Mouse (Mus musculus) stomach, postnatal 0 days (tissue): ENCODE data around the gene Lat. TPM values are rescaled to one million over a fixed set of nuclear protein-coding genes. Genes with fewer than 3 reads are reported as not detected.
A peak's percentile ranks its signal among the peaks of the same experiment; 100 is the strongest.

Experiments used
- ATAC-seq: fragments of 200-750 bp; cut with Nextera tagmentation; 2 replicates; pipeline ENCODE4 v1.8.0; 2017; ENCODE audit not compliant: low FRiP score, low TSS enrichment
- DNase-seq: peaks from one replicate; pipeline ENCODE4 v3.0.0-alpha.2; 2016; ENCODE audit warnings: low spot score
- H3K27ac ChIP-seq: fragments of 300-500 bp; sonication (generic); replicated peaks from 2 replicates; pipeline ENCODE4 v1.5.1; 2014; ENCODE audit warnings: mild to moderate bottlenecking, control low read depth
- H3K27me3 ChIP-seq: fragments of 300-500 bp; sonication (generic); 2 replicates; pipeline ENCODE4 v1.6.1; 2014; ENCODE audit warnings: low read length; ENCODE audit not compliant: control insufficient read depth, insufficient read depth
- H3K36me3 ChIP-seq: fragments of 300-500 bp; sonication (generic); 2 replicates; pipeline ENCODE4 v1.6.1; 2014; ENCODE audit warnings: low read length, mixed read lengths; ENCODE audit not compliant: control insufficient read depth, insufficient read depth
- H3K4me1 ChIP-seq: fragments of 300-500 bp; sonication (generic); replicated peaks from 2 replicates; pipeline ENCODE4 v1.6.1; 2014; ENCODE audit warnings: antibody characterized with exemption; ENCODE audit not compliant: control insufficient read depth, insufficient read depth
- H3K4me2 ChIP-seq: fragments of 300-500 bp; sonication (generic); replicated peaks from 2 replicates; pipeline ENCODE4 v1.6.1; 2014; ENCODE audit warnings: low read depth, mild to moderate bottlenecking, control low read depth, moderate library complexity
- H3K4me3 ChIP-seq: fragments of 300-500 bp; sonication (generic); 2 replicates; pipeline ENCODE4 v1.5.1; 2014; ENCODE audit warnings: low read depth, low read length, control low read depth
- H3K9ac ChIP-seq: fragments of 300-500 bp; sonication (generic); 2 replicates; pipeline ENCODE4 v1.6.1; 2014; ENCODE audit warnings: mild to moderate bottlenecking, low read length, control low read depth, mixed read lengths
- H3K9me3 ChIP-seq: fragments of 300-500 bp; sonication (generic); 2 replicates; pipeline ENCODE4 v1.6.1; 2016; ENCODE audit warnings: low read length; ENCODE audit not compliant: control insufficient read depth
- CTCF ChIP-seq: IDR thresholded peaks from 2 replicates; pipeline ENCODE4 v1.5.1; 2016; ENCODE audit warnings: antibody characterized with exemption, low read depth, mild to moderate bottlenecking, moderate library complexity
- EP300 ChIP-seq: optimal IDR thresholded peaks from 2 replicates; pipeline ENCODE3; 2016; ENCODE audit warnings: antibody characterized with exemption
- WGBS: fragments of 180-500 bp; shearing (Covaris S2); extraction: QIAGEN DNeasy Blood & Tissue Kit; methylation state at CpG from one replicate; pipeline ENCODE4 v1.1.7; 2014; 5-methylcytosine and 5-hydroxymethylcytosine counted together
- polyA plus RNA-seq: library from polyadenylated mRNA; unstranded; fragments of >200 nt; fragmentation: Nextera tagmentation; extraction: Ambion mirVana; gene quantifications from 2 replicates; pipeline ENCODE4 v1.2.1, GENCODE M21; 2015

Lat gene
- polyA plus RNA-seq, 1 experiment from 2014 or later: 0.21 TPM

GRCm38 (mm10) chr7:126348293-126348692 lies 21.1 kb downstream of the Lat start:
- 50% methylated on average over 8 of the region's 8 CpGs for WGBS
- no peak for DNase-seq
- H3K36me3 ChIP-seq: no peaks in the 10 kb centered on the region
- no peak overlapping the region for H3K9ac ChIP-seq
- no peak overlapping the region for H3K4me3 ChIP-seq
- H3K4me1 ChIP-seq: no peaks in the 10 kb centered on the region
- H3K4me2 ChIP-seq: no peak overlapping the region
- no peaks in the 10 kb centered on the region for H3K9me3 ChIP-seq
- no peaks in the 10 kb centered on the region for H3K27me3 ChIP-seq
- no peak overlapping the region for H3K27ac ChIP-seq
- no peak for ATAC-seq
- no peak for TF ChIP-seq CTCF
- TF ChIP-seq EP300: no peak

- DNase-seq: no peak
- no peaks in the 10 kb centered on the region for H3K27me3 ChIP-seq
- H3K4me1 ChIP-seq: no peaks in the 10 kb centered on the region
- no peaks in the 10 kb centered on the region for H3K9me3 ChIP-seq
- H3K9ac ChIP-seq: no peak overlapping the region
- H3K36me3 ChIP-seq: no peaks in the 10 kb centered on the region
- no peak overlapping the region for H3K4me2 ChIP-seq
- TF ChIP-seq CTCF: no peak
- TF ChIP-seq EP300: no peak
- 37% methylated on average over 1 of the region's 1 CpGs for WGBS
- no peak overlapping the region for H3K27ac ChIP-seq
- no peak overlapping the region for H3K4me3 ChIP-seq
- no peak for ATAC-seq
These were observed 22.3 kb downstream of the Lat start for GRCm38 (mm10) chr7:126347098-126347497.

- Histone ChIP-seq H3K9ac (no peak overlapping the region), H3K27me3 (no peaks in the 10 kb centered on the region), H3K27ac (no peak overlapping the region), H3K4me1 (no peaks in the 10 kb centered on the region), H3K9me3 (no peaks in the 10 kb centered on the region), H3K4me2 (no peak overlapping the region), H3K4me3 (no peak overlapping the region), H3K36me3 (no peaks in the 10 kb centered on the region)
- ATAC-seq (no peak), DNase-seq (no peak)
- TF ChIP-seq CTCF: no peak
- TF ChIP-seq EP300: no peak
- WGBS: 37% methylated on average over 3 of the region's 3 CpGs
These were observed 23.4 kb downstream of the Lat start for GRCm38 (mm10) chr7:126345969-126346368.

GRCm38 (mm10) chr7:126345557-126345956 lies 23.8 kb downstream of the Lat start:
- H3K4me2 ChIP-seq: no peak overlapping the region
- H3K27me3 ChIP-seq: no peaks in the 10 kb centered on the region
- DNase-seq (no peak), ATAC-seq (0 out of 2 replicates have a peak, but pooled peaks have one; percentile 42)
- no peaks in the 10 kb centered on the region for H3K4me1 ChIP-seq
- no peaks in the 10 kb centered on the region for H3K9me3 ChIP-seq
- H3K9ac ChIP-seq: no peak overlapping the region
- 47% methylated on average over 3 of the region's 3 CpGs for WGBS
- H3K4me3 ChIP-seq: no peak overlapping the region
- H3K36me3 ChIP-seq: no peaks in the 10 kb centered on the region
- TF ChIP-seq EP300 (no peak), CTCF (no peak)
- no peak overlapping the region for H3K27ac ChIP-seq

GRCm38 (mm10) chr7:126340896-126341295 lies 28.5 kb downstream of the Lat start:
- no peaks in the 10 kb centered on the region for H3K27me3 ChIP-seq
- H3K9ac ChIP-seq: no peak overlapping the region
- ATAC-seq (no peak), DNase-seq (no peak)
- H3K36me3 ChIP-seq: no peaks in the 10 kb centered on the region
- no peak overlapping the region for H3K4me3 ChIP-seq
- TF ChIP-seq CTCF (no peak), EP300 (no peak)
- H3K4me2 ChIP-seq: no peak overlapping the region
- no peaks in the 10 kb centered on the region for H3K4me1 ChIP-seq
- no peak overlapping the region for H3K27ac ChIP-seq
- WGBS: 42% methylated on average over 6 of the region's 6 CpGs
- H3K9me3 ChIP-seq: no peaks in the 10 kb centered on the region

- Histone ChIP-seq H3K4me3 (no peak overlapping the region), H3K27me3 (no peaks in the 10 kb centered on the region), H3K4me2 (no peak overlapping the region), H3K27ac (no peak overlapping the region), H3K9ac (no peak overlapping the region), H3K4me1 (no peaks in the 10 kb centered on the region), H3K9me3 (no peaks in the 10 kb centered on the region), H3K36me3 (no peaks in the 10 kb centered on the region)
- ATAC-seq (peak; percentile 92), DNase-seq (peak; percentile 23)
- 60% methylated on average over 6 of the region's 6 CpGs for WGBS
- TF ChIP-seq EP300 (no peak), CTCF (no peak)
These were observed 29.2 kb downstream of the Lat start for GRCm38 (mm10) chr7:126340206-126340618.
